Mouse (Mus musculus) lung, adult 2 months (tissue): ENCODE results near the gene Lgr6.

Source experiments
- CTCF ChIP-seq: fragments of 200-500 bp; IDR thresholded peaks from 2 replicates; pipeline ENCODE4 v1.5.1; 2011; ENCODE audit warnings: mild to moderate bottlenecking, low read length, control low read depth; ENCODE audit not compliant: insufficient read depth
- POLR2A ChIP-seq: fragments of 200-500 bp; IDR thresholded peaks from 2 replicates; pipeline ENCODE4 v1.6.1; 2011; ENCODE audit warnings: low read depth, mild to moderate bottlenecking, control low read depth, low read length, borderline replicate concordance; ENCODE audit errors: extremely low read depth

DNA sequence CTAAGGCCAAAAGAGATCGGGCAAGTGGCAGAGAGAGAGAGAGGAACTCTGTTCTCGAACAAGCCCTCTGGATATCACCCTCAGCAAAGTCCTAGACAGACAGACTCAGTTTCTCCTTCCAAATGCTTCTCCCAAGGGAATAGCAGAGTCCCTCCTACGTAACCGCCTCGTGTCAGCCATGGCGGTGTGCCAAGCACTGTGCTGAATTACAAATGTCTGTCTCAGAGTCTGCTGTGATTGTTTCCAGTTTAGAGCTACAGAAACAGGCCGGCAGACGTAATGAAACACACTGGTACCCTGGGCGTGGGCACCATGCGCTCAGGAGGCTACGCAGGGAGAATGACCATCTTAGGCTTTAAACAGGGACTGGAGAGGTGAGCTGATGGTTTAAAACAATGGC is 8.8 kb downstream of the Lgr6 start:
- TF ChIP-seq CTCF, result no peak
- TF ChIP-seq POLR2A, result no peak
